Mouse (Mus musculus): ENCODE measurements at regions not wholly inside any gene's neighbourhood (a gene's known extent, or its start where the extent isn't known, plus 50 kb on each side); places are given as distances from the start of the nearest gene placed in this dataset.
"Not testable (repeated sequence)": the region's sequence is repeated elsewhere in the genome, so short reads cannot be mapped to it uniquely, and the experiment has no call there.

DNA sequence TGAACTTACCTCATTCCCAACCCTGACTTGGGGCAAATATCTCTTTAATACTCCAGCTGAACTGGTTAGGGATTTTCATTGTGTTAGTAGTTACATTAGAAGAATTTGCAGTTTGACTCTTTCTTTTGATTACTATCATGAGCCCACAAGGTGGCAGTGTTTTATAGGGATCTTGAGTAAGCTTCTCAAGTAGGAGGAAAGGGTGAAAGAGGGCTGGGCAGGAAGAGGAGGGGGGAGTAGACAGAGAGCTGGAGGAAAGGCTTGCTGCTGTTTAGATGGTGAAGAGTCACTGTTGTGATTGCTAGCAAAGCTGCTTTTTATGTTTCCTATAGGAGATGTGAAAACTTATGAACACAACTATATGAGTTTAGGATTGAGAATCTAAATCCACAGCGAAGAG is 273.9 kb upstream of the Olfr1507 start:
- DNase-seq (ENCODE audit: low spot score in 2 of 2) = not testable (repeated sequence)
- intact Hi-C loops (cut with DNase I) = loop anchor here (5.0 kb wide), 1 partner anchor 733 kb away; no protein-coding TSS in a partner anchor

DNA sequence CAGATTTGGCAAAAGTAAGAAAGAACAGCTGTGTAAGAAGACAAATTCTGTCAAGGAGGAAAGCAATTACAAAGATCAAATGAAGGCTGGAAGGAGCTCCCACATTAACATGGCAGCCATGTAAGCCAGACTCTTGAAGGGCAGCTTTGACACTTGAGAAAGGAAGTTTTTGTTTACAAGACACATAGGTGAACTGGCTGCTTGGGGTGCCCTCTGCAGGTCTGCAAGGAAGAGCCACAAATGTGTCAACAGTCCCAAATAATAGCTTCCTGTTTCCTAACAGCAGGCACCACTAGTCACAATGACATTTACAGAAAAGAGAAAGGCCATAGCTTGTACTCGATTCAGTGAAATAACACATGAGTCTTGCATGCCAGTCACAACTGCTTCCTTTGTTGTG is 256.6 kb upstream of the Olfr1507 start:
- intact Hi-C loops (cut with DNase I); DNase-seq (ENCODE audit: low spot score in 2 of 2): not testable (repeated sequence)

DNA sequence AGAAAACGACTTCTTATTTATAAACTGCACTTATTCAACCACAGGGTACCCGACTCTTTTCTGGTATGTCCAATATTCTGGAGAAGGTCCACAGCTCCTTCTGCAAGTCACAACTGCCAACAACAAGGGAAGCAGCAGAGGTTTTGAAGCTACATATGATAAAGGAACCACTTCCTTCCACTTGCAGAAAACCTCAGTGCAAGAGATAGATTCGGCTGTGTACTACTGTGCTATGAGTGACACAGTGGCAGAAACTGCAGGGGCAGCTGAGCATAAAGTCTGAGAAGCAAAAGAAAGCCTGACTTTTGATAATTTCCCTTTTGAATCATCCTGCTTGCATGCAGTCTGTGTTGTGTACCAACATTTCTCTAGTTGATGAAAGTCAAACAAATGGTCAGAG is 231.1 kb upstream of the Olfr1507 start:
- DNase-seq (ENCODE audit: low spot score in 2 of 2) = not testable (repeated sequence)
- intact Hi-C loops (cut with DNase I) = loop anchor here (10.0 kb wide), 1 partner anchor 708 kb away; no protein-coding TSS in a partner anchor

DNA sequence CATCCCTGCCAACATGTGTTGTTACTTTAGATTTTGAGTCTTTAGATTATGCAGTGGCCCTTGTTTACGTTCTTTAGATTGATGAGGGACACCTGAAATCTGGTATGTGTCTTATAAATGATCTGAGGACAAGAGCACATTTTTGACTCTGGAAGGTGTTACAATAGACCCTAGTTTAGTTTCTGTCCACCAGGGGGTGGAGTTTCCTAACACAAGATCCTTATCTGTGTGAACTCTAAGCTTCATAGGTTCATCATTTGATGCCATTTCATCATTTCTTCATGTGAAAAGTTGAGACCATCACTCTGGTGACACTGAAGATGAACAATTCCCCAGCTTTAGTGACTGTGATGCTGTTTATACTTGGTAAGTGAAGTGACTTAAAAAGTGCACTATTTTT is 229.4 kb upstream of the Olfr1507 start:
- intact Hi-C loops (cut with DNase I) = loop anchor here (10.0 kb wide), 1 partner anchor 710 kb away; no protein-coding TSS in a partner anchor
- not testable (repeated sequence) for DNase-seq (ENCODE audit: low spot score in 2 of 2)

DNA sequence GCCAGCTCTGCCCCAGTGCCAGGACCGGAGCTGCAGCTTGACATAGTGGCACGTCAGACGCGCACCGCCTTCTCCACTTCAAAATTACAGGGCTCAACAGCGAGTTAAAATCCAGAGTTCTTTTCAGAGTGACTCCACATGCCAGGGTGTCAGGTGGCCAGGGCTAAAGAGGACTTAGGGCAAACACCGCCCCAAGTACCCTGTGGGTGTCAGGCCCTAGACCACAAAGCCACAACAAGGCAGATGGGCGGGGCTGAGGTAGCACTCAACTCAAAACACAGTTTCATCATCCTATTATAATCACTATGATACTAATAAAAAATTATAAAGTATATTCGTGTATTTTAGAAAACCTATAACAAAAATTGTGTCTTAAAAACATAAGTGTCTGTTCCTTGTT is 225.1 kb upstream of the Olfr1507 start:
- DNase-seq (ENCODE audit: low spot score in 2 of 2) = no peak
- intact Hi-C loops (cut with DNase I) = loop anchor here (10.0 kb wide), 1 partner anchor 714 kb away; no protein-coding TSS in a partner anchor

DNA sequence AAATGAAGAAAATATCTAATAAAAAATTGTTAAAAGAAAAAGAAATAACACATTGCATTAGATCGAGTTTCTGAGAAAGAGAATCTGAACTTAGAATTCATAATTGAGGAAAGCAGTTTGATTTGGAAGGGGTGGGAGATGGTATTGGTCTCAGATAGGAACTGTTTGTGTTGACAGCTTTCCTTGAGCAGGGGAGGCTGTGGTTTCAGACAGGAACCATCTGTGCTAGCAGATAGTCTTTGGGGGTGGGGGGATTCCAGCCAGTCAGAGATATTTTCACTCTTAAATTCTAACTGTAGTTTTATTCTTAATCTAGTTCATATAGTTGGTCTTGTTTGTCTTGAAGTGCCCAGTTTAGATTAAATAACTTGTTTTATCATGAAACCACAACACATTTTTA is 205.3 kb upstream of the Olfr1507 start:
- intact Hi-C loops (cut with DNase I); DNase-seq (ENCODE audit: low spot score in 2 of 2): not testable (repeated sequence)

DNA sequence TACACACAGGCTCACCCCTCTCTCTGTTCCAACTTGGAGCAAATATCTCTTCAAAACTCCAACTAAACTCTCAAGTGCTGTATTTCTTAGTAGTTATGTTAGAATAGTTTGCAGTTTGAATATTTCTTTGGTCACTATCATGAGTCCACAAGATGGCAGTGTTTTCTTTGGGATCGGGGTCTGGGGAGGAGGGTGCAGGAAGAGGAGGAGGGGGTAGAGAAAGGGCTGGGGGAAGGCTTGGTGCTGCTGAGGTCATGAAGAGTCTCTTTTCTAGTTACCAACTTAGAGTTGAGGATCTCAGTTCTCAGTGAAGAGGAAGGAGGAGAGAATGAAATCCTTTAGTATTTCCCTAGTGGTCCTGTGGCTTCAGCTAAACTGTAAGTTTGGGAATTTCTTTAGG is 188.1 kb upstream of the Olfr1507 start:
- intact Hi-C loops (cut with DNase I); DNase-seq (ENCODE audit: low spot score in 2 of 2): not testable (repeated sequence)

DNA sequence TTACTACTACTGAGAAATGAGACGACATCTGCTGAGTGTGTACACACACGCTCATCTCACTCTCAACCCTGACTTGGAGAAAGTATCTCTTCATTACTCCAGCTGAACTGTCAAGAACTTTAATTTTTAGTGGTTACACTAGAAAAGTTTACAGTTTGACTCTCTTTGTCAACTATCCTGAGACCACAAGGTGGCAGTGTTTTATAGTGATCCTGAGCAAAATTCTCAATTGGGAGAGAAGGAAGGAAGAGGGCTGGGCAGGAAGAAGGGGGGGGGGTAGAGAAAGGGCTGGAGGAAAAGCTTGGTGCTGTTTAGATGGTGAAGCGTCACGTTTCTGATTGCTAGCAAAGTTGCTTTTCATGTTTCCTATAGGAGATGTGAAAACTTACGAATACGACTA is 158.8 kb upstream of the Olfr1507 start:
- DNase-seq (ENCODE audit: low spot score in 2 of 2) = no peak
- intact Hi-C loops (cut with DNase I) = loop anchor here (1.0 kb wide), 1 partner anchor 9 kb away; no protein-coding TSS in a partner anchor

DNA sequence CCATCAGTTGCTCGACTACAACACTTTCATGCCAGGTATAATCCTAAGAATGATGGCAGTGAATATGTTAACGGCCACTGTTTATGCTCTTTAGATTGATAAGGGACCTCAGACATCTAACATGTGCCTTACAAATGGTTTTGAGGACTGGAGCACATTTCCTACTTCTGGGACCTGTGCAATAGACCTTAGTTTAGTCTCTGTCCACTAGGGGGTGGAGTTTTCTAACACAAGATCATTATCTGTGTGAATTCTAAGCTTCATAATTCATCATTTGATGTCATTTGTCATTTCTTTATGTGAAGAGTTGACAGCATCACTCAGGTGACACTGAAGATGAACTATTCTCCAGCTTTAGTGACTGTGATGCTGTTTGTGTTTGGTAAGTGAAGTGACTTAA is 142.6 kb upstream of the Olfr1507 start:
- intact Hi-C loops (cut with DNase I) = no loop called here
- DNase-seq (ENCODE audit: low spot score in 2 of 2) = no peak

DNA sequence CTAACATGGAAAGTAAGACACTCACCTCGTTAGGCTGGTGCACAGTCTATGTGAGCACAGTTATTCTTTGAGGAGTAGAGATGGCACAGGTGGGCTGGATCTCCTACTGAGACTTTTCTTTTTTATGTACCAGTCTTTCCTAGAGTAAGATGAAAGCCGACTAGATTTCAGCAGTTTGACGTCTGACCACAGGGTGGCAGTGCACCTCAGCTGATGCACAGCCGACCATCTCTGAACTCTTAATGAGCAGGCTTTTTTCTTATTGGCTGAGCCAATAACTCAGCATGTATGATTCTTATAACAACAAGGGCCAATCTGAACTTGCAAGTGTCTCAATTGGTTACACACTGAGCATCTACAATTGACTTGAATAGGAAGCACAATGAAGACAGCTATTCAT is 126.6 kb upstream of the Olfr1507 start:
- intact Hi-C loops (cut with DNase I) = no loop called here
- DNase-seq (ENCODE audit: low spot score in 2 of 2) = peak in 1 of 2 experiments; percentile 2

DNA sequence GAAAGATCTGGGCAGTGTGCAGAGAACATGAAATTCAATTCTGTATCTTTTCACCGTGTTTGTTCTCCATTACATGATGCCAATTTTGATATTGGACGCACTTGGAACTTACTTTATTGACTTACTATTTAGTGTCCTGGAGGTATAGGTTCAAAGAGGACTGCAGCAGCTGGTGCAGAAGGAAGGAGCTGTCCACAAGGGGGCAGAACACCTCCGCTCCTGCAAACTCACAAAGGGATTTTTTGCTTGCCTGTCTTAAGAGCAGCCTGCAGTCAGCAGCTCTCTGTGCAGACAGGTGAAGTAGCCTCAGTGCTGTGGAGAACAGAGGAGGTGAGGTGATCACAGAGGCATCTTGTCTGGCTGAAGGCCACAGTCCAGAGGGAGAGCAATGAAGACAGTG is 84.8 kb upstream of the Olfr1507 start:
- intact Hi-C loops (cut with DNase I) = no loop called here
- DNase-seq (ENCODE audit: low spot score in 2 of 2) = peak; percentile 2 to 6

DNA sequence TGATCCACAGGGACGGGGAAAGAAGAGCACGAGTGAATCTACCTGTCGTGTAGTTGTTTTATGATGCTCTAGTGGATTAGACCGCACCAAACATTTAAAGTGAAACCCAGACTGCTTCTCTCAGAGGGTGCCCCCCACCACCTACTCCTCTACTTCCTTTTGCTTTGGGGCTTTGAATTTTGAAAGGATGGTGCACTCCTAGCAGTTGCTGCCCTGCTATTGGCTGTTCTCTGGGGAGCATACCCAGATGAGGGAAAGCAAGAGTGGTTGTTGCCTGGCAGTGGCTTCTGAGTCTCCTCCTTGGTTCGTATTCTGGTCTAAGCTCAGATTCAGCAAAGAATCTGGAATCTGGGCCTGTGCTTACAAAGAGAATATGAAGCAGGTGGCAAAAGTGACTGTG is 71.4 kb upstream of the Olfr1507 start:
- intact Hi-C loops (cut with DNase I) = no loop called here
- no peak for DNase-seq (ENCODE audit: low spot score in 2 of 2)

DNA sequence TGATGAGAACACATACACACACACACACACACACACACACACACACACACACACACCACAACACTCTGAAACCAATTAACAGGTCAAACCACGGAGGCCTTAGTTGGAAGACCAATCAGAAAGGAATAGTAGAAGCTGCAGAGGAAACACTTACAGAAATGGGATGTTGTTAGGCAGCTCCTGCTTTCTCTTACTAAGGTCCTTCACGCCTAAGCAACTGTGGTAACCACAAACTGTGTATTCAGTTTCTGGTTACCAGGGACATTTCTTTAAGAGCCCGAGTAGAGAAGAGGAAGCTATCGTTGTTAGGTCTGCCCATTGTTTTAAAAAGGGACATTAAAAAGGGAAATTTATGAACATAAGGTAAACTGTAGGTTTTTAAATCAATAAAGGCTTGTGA is 70.1 kb upstream of the Olfr1507 start:
- intact Hi-C loops (cut with DNase I) = no loop called here
- DNase-seq (ENCODE audit: low spot score in 2 of 2) = no peak

DNA sequence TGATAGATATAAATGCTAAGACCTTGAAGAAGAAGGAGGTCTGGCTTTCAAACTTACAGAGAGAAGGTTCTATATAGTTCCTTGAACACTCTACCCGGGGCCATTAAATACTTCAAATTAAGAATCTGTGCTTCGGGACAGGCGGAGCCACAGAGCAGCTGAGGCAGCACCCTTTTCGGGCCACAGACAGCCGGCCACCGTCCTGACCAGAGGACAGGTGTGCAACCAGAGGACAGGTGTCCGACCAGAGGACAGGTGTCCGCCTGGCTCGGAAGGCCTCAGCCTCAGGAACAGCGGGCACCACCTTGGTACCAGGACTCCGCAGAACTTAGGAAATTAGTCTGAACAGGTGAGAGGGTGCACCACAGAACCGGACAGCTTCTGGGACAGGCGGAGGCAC is 60.8 kb upstream of the Olfr1507 start:
- DNase-seq (ENCODE audit: low spot score in 2 of 2); intact Hi-C loops (cut with DNase I): not testable (repeated sequence)

DNA sequence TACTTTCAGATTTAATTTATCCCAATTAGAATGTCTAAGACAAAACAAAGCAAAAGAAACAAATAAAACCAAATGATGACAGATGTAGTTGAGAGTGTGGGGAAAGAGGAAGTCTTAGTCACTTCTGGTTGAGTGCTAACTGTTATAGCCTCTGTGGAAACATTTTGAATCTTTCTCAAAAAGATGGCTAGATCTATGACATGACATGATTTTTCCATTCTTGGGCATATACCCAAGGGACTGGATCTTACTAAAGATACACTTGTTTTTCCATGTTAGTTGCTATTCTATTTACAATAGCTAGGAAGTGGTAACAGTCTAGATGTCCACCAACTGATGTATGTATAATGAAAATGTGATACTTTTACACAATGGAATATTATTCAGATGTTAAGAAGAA is 57.9 kb upstream of the Olfr1507 start:
- intact Hi-C loops (cut with DNase I) = no loop called here

DNA sequence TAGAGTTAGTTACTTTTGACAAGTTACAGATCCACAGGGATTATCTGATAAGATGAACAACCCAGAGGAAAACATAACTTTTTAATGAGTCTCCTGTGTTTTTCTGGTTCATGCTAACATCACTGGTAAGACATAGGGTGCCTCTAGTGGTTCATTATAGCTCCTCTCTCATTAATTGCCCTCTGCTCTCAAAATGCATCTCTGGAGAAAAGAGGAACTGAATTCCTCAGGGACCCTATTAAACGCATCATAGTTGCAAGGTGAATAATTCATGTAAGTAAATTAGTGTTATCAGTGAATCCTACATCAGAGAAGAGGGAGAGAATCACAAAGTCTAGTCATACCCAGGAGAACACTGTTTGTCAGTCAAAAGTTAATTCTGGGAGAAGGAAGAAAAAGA is 52.4 kb upstream of the Olfr1507 start:
- intact Hi-C loops (cut with DNase I) = no loop called here
- no peak for DNase-seq (ENCODE audit: low spot score in 2 of 2)

More for the DNA sequence above, 57.9 kb upstream of the Olfr1507 start:
- no peak for DNase-seq (ENCODE audit: low spot score in 2 of 2)
